Mouse (Mus musculus) thymus, postnatal 4 days (tissue): ENCODE data around the gene Ttc17.

Source experiments
- DNase-seq: peaks from one replicate; pipeline ENCODE4 v3.0.0; 2021

The Ttc17 gene

GRCm38 (mm10) chr2:94289169-94289568, 117.3 kb downstream of the Ttc17 start:
- DNase-seq: no peak

- no peak for DNase-seq
These were observed 118.4 kb downstream of the Ttc17 start for GRCm38 (mm10) chr2:94288086-94288485.

GRCm38 (mm10) chr2:94287435-94287834, 119.1 kb downstream of the Ttc17 start:
- DNase-seq: no peak

GRCm38 (mm10) chr2:94283526-94283925, 123.0 kb downstream of the Ttc17 start:
- DNase-seq: no peak

GRCm38 (mm10) chr2:94279596-94279995, 126.9 kb downstream of the Ttc17 start:
- no peak for DNase-seq

GRCm38 (mm10) chr2:94276103-94276502, 130.4 kb downstream of the Ttc17 start:
- no peak for DNase-seq

GRCm38 (mm10) chr2:94275658-94276057, 130.8 kb downstream of the Ttc17 start:
- no peak for DNase-seq

GRCm38 (mm10) chr2:94273154-94274021, 133.1 kb downstream of the Ttc17 start:
- peak; percentile 79 for DNase-seq

- no peak for DNase-seq
These were observed 135.3 kb downstream of the Ttc17 start for GRCm38 (mm10) chr2:94271176-94271575.

GRCm38 (mm10) chr2:94268835-94269234, 137.7 kb downstream of the Ttc17 start:
- DNase-seq: no peak

GRCm38 (mm10) chr2:94267213-94267850, 139.2 kb downstream of the Ttc17 start:
- DNase-seq: no peak

- DNase-seq: no peak
These were observed 139.9 kb downstream of the Ttc17 start for GRCm38 (mm10) chr2:94266381-94267160.

- no peak for DNase-seq
These were observed 141.0 kb downstream of the Ttc17 start for GRCm38 (mm10) chr2:94265221-94266191.

- DNase-seq: no peak
These were observed 141.8 kb downstream of the Ttc17 start for GRCm38 (mm10) chr2:94264631-94265098.

GRCm38 (mm10) chr2:94264006-94264405, 142.5 kb downstream of the Ttc17 start:
- no peak for DNase-seq

GRCm38 (mm10) chr2:94263530-94263937, 143.0 kb downstream of the Ttc17 start:
- peak; percentile 16 for DNase-seq

GRCm38 (mm10) chr2:94262917-94263529, 143.5 kb downstream of the Ttc17 start:
- no peak for DNase-seq

GRCm38 (mm10) chr2:94254102-94254501, 152.4 kb downstream of the Ttc17 start:
- peak; percentile 36 for DNase-seq
